Mouse (Mus musculus) adrenal gland, adult 18-20 months (tissue): ENCODE data around the gene Gcnt3. TPM values are rescaled to one million over a fixed set of nuclear protein-coding genes. Genes with fewer than 3 reads are reported as not detected.

Source experiments
- DNase-seq, 2 experiments: peaks; one replicate each; pipeline ENCODE4 v3.0.0; 2021 to 2022; ENCODE audit warnings: low spot score in 2 of 2
- long read RNA-seq, 2 experiments: library from polyadenylated mRNA; stranded (forward); transcript quantifications; one replicate each; pipeline ENCODE4 v2.0.0; 2021
- total RNA-seq, 2 experiments: library from RNA; stranded (reverse); gene quantifications; 1 replicate in 1 of 2; 2 replicates in 1 of 2; pipeline ENCODE4 v1.2.3; 2021

The Gcnt3 gene
- total RNA-seq = not detected
- long read RNA-seq, experiment 1 = 0 reads
- long read RNA-seq, experiment 2 = 0 reads

GRCm38 (mm10) chr9:70037988-70038387 lies at the start of gene Gcnt3:
TSS of gene Gcnt3 (minus strand) at chr9:70038088.
- no peak for DNase-seq

DNA sequence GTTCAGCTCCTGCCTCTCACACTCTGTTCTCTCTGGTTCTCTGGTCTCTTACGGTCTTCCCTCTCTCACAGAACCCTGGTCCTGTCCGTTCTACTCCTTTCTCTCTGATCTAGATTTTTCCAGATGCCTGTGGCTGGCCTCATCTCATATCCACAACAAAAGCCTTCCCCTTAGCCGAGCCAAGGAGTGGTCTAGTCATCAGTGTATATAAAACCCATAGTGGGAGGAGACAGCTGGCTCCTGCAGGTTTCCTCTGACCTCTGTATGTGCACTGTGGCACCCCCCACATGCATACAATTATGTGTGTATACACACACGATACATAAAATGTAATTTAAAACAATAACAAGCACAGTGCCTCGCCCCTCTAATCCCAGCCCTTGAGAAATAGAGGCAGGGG lies 49.5 kb upstream of the Gcnt3 start:
- DNase-seq = no peak

DNA sequence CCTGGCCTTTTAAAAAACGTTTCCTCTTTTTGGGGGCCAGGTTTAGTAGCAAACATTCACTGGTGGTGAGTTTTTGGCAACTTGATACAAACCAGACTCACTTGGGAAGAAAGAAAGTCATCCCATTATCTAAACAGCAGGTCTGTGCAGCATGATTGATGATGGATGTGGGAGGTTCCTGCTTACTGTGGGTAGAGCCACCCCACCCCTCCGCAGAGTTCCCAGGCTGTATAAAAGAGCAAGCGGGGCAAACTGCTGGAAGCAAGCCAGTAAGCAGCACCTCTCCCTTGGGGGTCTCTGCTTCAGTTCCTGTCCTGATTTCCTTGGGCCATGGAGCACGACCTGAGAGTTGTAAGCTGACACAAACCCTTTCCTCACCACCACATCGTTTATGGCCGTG lies 48.2 kb upstream of the Gcnt3 start:
- no peak for DNase-seq

- DNase-seq = peak; percentile 49 to 53
Observed at GRCm38 (mm10) chr9:70084107-70084506, 46.2 kb upstream of the Gcnt3 start.

DNA sequence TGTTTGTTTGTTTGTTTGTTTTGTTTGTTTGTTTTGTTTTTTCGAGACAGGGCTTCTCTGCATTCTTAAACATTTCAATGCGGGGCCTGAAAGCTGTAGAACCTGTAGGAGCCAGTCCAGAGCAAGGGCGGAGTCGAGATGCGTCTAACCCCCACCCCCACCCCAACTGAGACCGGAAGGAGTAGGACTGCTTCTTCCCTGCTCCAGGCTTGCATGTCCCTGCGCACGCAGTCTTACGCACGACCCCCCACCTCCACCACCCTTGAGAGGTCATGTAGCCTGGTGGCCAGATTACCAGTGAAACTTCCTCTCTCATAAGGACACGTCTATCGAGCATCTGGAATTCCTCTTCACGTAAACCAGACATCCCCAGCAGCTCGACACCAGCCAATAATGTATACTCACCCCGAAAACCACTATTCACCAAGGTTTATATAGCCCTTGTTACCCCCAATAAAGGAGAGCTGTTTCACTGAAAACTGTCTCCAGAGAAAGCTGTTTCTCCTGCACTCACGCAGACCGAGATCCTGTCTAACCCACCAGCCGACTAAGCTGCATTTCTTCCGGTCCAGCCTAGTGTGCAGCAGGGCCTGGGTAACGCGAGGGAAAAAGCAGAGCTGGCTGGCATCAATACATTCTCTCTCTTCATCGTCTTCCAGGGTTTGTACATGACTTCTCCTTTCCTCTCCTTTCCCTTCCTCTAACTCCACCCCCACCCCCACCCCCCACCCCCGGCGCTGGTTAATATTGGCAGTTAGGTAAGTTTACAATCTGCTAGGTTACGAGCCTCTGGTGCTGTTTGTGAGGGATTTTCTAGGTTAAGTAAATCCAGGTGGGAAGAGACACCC lies 44.7 kb upstream of the Gcnt3 start:
- no peak for DNase-seq

- DNase-seq = no peak
Observed at GRCm38 (mm10) chr9:70081767-70082166, 43.9 kb upstream of the Gcnt3 start.

GRCm38 (mm10) chr9:70080976-70081375 lies 43.1 kb upstream of the Gcnt3 start:
- DNase-seq = no peak

GRCm38 (mm10) chr9:70080027-70080800 lies 42.3 kb upstream of the Gcnt3 start:
- DNase-seq = peak in 1 of 2 experiments; percentile 15

GRCm38 (mm10) chr9:70078034-70078433 lies 40.1 kb upstream of the Gcnt3 start:
- DNase-seq = no peak

- DNase-seq = no peak
Observed at GRCm38 (mm10) chr9:70077170-70077569, 39.3 kb upstream of the Gcnt3 start.

DNA sequence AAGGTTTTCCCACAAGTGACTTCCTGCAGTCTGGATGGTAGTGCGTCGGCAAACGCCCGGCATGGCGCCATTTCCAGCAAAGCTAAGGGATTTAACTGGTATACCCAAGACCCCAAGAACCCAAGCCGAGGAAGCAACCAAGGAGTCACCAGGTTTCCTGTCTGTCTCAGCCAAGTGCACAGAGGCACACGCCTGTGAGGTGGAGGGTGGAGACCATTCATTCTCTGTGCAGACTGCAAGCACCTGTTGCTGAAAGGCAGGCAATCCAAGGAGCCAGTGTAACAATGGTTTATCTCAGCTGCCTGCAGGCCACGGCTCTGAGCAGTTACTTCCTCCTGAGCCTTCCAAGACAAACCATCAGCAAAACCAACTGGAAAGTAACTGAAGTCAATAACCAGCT lies 34.5 kb upstream of the Gcnt3 start:
- no peak for DNase-seq

DNA sequence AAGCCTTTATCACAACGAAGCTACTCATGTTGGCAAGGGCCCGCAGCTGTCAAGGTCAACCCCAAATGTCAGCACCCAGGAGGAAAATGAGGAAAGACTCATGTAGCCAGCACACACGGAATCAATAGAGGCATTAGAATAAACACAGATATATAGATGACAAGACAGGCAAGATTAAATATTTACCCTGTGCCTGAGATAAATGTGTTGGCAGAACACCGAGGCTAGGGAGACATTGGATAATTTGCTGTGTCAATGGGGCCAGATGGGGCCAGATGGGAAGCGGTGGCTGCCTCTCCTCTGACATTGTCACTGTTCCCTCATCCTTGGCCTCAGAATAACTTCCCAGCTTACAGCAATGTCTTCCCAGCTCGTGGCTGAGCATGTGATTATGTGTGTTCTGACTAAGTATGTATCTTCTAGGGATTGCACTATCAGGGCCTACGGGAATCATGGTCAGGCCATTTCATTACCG lies 32.1 kb upstream of the Gcnt3 start:
- DNase-seq = peak in 1 of 2 experiments; percentile 22

GRCm38 (mm10) chr9:70067497-70067896 lies 29.6 kb upstream of the Gcnt3 start:
- DNase-seq = no peak

DNA sequence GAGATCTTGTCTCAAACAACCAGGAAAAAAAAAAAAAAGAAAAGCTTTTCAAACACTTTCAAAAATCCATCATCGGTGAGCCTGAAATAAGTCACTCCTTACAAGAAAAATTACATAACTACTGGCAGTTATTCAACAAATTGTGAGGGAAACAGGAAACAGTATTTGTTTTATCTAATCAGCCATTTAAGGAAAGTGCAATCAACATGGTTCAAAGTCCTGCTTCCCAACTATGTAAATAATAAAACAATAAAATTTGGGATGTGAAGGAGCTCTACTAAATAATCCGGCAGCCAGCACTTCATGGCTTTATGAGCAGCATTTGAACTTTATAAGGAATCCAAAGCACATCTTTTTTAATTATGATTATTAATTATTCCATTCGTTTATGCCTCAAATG lies 24.1 kb upstream of the Gcnt3 start:
- no peak for DNase-seq

GRCm38 (mm10) chr9:70053411-70053810 lies 15.5 kb upstream of the Gcnt3 start:
- DNase-seq = no peak

- no peak for DNase-seq
Observed at GRCm38 (mm10) chr9:70052730-70053129, 14.8 kb upstream of the Gcnt3 start.

DNA sequence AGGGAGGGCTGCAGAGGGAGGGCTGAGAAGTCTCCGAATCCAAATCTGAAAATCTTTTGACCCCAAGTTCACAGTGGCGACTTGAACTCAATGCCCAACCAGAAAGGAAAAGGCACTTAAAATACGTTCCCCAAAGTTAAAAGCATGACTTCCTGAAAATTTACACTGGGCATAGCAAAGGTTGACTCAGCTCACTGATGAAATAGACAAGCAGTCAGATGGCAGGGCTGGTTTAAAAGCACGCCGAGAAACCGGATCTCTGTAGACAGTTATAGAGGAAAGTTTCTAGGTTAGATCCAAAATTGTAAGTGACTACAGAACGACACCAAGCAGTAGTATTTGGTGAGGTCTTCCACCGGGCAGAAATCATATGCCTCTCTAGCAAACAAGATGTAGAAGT lies 12.0 kb upstream of the Gcnt3 start:
- no peak for DNase-seq

GRCm38 (mm10) chr9:70049416-70049783 lies 11.5 kb upstream of the Gcnt3 start:
- DNase-seq = no peak

DNA sequence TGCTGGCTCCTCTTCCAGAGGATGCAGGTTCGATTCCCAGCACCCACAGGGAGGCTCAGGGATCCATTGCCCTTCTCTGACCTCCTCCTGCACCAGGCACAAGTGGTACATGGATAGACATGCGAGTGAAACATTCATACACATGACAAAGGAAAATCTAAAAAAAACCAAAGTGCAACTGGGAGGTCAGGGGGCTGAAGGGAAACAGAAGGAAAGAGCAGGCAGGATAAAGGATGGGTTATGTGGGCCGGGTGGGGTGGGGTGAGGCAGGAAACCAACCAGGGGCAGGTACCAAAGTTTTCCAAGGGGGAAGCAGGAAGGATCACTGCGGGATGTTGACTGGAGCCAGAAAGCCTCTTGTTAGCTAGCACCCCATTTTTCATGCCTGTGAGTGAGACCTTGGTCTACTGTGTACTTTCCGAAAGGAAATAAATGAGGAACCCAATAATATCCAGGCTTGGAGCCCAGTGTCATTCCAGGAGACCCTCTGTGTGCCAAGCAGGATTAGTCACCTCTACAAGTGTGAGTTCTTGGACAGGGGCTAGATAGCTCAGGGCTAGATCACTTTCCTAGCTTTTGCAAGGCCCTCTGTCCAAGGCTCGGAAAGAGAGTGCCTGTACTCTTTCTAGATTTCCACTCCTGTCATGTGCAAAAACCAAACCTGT lies 11.0 kb upstream of the Gcnt3 start:
- no peak for DNase-seq

DNA sequence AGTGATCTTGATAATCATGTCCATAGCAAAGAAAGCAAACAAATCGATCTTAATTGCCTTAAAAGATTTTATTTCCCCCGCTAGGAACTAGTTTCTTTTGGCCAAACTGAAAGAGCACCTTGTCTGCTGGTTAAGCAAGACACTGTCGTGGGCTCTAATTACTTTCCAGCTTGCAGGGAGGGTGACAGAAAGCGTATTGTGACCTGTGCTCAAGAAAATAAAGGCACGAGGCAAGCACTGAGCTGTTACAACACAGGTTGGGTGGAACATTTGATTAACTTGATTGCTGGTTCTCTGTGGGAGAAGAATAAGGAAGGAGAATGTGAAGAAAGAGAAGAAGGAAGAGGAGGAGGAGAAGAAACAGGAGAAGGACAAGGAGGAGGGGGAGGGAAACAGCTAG lies 10.4 kb upstream of the Gcnt3 start:
- DNase-seq = no peak

- DNase-seq = no peak
Observed at GRCm38 (mm10) chr9:70047839-70048238, 10.0 kb upstream of the Gcnt3 start.

GRCm38 (mm10) chr9:70046255-70046654 lies 8.4 kb upstream of the Gcnt3 start:
- DNase-seq = no peak
